Mouse (Mus musculus): ENCODE data around the gene Snx6. TPM values are rescaled to one million over a fixed set of nuclear protein-coding genes. Genes with fewer than 3 reads are reported as not detected.
"Not testable (repeated sequence)": the region's sequence is repeated elsewhere in the genome, so short reads cannot be mapped to it uniquely, and the experiment has no call there.

Gene Snx6
- polyA plus RNA-seq (2017; shearing (Covaris generic)) = 100 to 1,000 TPM; 128 to 153 TPM

DNA sequence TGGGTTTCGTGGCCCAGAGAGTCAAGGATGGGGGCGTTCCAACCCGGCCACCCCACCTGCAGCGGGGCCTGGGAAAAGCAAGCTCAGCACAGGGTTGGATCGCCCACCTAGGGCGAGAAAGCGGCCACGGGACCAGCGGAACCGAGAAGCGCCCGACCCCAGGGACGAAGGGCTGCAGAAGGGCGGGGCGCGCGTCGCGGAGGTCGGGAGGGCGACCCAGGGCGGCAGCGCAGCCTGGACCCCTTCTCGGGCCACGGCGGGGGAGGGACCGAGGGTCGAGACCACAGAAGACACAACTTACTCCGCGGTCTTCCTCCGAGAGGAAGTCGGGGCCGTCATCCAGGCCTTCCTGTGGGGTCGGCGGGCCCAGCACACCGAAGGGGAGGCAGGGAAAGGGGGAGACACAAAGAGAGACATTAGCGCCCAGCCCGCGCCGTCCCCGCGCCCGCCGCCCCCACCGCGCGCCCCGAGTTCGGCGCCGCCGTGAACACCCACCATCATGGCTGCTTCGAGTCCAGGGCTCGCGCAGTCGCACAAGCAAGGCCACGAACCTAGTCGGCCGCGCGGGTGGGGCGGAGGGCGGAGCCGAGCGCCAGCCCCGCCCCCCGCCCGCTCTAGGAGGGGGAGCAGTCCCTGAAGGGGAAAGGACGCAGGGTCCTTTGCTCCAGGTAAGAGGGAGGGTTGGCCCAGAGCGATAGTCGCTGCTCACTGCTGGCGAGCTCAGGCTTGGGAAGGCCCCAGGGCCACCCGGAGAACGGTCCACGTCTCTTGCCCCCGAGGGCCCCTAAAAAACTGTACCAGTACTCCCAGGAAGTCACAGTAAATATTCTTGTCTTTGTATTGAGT is at the start of gene Snx6:
Gene Snx6 (minus strand): TSS at position 551 of the 846 bp plus-strand sequence.
- peak; percentile 92 for ATAC-seq

- ATAC-seq = no peak
Measured at GRCm38 (mm10) chr12:54844415-54844814, 48.9 kb upstream of the Snx6 start.

DNA sequence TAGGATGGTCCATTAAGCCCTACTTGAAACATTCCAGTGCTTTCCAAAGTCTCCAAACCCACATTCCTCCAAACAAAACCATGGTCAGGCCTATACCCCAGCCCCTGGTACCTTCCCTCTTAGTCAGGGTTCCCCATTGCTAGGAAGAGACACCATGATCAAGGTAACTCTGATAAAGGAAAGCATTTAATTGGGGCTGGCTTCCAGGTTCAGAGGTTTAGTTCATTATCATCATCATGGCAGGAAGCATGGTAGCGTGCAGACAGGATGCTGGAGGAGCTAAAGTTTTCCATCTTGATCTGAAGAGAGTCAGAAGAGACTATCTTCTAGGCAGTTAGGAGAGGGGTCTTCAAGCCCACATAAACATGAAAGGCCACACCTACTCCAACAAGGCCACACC is 46.1 kb upstream of the Snx6 start:
- ATAC-seq = no peak

GRCm38 (mm10) chr12:54839815-54840214 is 44.3 kb upstream of the Snx6 start:
- no peak for ATAC-seq

DNA sequence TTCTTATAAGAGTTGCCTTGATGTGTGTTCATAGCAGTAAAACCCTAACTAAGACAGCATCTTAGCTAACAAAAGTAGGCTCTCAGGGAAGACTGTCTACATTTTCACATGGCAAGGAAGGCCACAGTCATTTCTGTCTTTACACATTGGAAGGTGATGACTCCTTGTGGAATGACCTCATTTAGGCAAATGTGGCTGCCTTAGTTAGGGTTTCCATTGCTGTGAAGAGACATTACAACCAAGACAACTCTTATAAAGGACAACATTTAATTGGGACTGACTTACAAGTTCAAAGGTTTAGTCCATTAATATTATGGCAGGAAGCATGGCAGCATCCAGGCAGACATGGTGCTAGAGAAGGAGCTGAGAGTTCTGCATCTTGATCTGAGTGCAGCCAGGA is 43.4 kb upstream of the Snx6 start:
- ATAC-seq = no peak

GRCm38 (mm10) chr12:54835608-54836570 is 40.4 kb upstream of the Snx6 start:
- no peak for ATAC-seq

- ATAC-seq = peak; percentile 40
Measured at GRCm38 (mm10) chr12:54834925-54835447, 39.5 kb upstream of the Snx6 start.

- ATAC-seq = no peak
Measured at GRCm38 (mm10) chr12:54833856-54834399, 38.4 kb upstream of the Snx6 start.

GRCm38 (mm10) chr12:54831927-54832326 is 36.4 kb upstream of the Snx6 start:
- not testable (repeated sequence) for ATAC-seq

- ATAC-seq = peak; percentile 85
Measured at GRCm38 (mm10) chr12:54830574-54830973, 35.1 kb upstream of the Snx6 start.

- no peak for ATAC-seq
Measured at GRCm38 (mm10) chr12:54829876-54830275, 34.4 kb upstream of the Snx6 start.

- ATAC-seq = no peak
Measured at GRCm38 (mm10) chr12:54828043-54828442, 32.5 kb upstream of the Snx6 start.

- ATAC-seq = peak; percentile 28
Measured at GRCm38 (mm10) chr12:54825202-54825601, 29.7 kb upstream of the Snx6 start.

DNA sequence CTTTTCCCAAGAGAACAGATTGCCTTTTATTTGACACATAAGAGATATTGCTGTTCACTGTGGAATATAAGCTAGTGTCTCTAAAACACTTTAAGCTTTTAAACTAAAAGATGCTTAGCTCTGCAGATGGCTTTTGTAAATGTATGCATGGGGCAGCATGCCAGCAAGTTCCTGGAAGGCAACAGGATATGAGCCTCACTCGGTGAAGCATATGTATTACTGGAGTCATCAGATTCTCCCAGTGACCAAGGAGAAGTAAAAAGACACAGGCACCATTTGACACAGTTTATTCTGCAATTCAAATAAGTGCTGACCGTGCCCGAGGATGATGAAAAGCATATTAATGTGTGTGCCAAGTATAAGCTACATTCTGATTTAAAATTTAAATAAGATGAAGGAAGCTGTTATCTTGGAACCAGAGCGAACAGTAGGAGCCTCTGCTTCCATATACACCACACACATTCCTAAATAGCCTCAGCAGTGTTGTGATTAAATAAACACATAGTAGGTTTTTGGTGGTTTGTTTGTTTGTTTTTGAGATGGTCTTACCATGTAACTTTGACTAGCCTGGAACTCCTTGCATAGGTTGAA is 27.4 kb upstream of the Snx6 start:
- no peak for ATAC-seq

DNA sequence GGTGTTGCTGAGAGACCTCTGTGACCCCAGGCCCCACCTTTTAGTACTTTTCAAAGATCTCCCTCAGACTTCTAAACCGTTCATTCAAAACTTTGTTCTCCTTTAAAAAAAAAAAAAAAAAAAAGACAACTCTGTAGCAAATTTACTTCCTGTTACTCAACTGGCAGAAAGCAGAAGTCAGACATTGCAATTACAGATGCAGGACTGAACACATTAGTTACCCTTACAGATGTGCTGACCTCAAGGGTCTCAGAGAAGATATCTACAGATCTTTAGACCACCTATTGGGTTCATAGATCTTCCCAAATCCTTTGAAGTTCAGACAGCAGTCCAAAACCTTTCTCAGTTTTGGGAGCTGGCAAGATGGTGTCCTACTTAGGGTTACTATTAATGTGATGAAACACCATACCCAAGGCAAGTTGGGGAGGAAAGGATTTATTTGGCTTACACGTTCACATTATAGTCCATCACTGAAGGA is 25.2 kb upstream of the Snx6 start:
- no peak for ATAC-seq

GRCm38 (mm10) chr12:54819181-54819935 is 23.9 kb upstream of the Snx6 start:
- no peak for ATAC-seq

GRCm38 (mm10) chr12:54810142-54810541 is 14.6 kb upstream of the Snx6 start:
- no peak for ATAC-seq

DNA sequence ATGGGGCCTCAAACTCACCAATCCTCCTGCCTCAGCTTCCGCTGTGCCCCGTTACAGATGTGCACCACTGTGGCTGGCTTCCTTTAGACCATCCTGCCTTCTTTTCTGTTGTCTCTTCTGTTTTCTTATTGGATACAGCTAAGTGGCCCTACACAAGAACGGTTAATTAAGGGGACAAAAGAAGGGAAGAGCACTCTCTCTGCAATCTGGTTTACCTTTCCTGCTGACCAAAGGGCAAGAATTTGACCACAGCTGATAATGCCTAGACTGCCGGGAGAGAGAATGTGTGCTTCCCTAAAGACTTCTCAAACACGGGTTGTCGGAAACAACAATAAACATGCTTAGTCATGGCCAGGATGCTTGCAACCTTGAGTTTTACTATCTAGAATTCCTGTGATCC is 12.0 kb upstream of the Snx6 start:
- no peak for ATAC-seq

GRCm38 (mm10) chr12:54806131-54806530 is 10.6 kb upstream of the Snx6 start:
- ATAC-seq = no peak

DNA sequence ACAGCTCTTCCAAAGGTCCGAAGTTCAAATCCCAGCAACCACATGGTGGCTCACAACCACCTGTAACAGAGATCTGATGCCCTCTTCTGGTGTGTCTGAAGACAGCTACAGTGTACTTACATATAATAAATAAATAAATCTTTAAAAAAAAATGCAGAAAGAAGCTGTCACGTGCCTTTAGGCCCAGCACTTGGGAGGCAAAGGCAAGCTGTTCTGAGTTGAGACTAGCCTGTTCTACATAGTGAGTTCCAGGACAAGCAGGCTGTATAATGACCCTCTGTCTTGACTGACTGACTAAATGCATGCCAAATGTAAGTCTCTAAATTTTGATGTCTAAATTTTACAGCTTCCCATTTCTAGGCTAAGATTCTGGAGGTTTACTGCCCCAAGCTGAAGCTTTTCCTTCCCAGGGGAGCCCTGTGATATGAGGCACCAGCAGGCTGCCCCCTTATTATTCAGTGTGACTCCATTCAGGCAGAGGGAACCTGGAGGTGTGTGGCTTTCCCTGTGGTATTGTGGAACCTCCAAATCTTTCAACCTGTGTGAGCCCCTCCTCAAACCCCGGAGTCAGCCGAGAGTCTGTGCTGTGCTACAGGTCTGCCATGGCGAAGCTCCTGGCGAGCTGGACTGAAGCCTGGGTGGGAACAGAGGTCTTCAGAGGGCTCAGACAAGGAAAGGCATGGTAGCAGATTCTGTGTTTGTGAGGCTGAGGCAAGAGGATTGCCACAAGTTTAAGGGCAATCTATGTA is 9.9 kb upstream of the Snx6 start:
- no peak for ATAC-seq

DNA sequence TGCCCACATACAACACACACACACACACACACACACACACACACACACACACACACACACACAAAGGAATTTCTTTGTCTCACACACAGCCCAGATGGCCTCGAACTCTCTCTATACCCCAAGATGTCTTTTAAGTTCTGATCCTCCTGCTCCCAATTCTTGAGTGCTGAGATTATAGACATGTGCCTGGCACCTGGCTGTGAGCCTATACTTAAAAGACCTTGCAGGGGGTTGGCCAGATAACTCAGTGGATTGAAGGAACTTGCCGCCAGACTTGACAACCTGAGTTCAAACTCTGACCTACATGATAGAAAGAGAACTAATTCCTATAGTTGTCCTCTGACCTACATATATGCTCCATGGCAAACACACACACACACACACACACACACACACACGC is 8.0 kb upstream of the Snx6 start:
- ATAC-seq = no peak
